Mouse (Mus musculus) neural tube, embryonic 13.5 days (tissue): ENCODE results near the gene Nans. TPM values are rescaled to one million over a fixed set of nuclear protein-coding genes. Genes with fewer than 3 reads are reported as not detected.

Experiments used
- ATAC-seq: fragments of 200-750 bp; cut with Nextera tagmentation; 2 replicates; pipeline ENCODE4 v1.8.0; 2017; ENCODE audit warnings: low read depth, mild to moderate bottlenecking, moderate TSS enrichment, moderate library complexity
- H3K27ac ChIP-seq: fragments of 300-500 bp; sonication (generic); replicated peaks from 2 replicates; pipeline ENCODE4 v1.5.1; 2015; ENCODE audit warnings: moderate library complexity, mild to moderate bottlenecking, inconsistent platforms
- H3K27me3 ChIP-seq: fragments of 300-500 bp; sonication (generic); 2 replicates; pipeline ENCODE4 v1.6.1; 2015; ENCODE audit warnings: mild to moderate bottlenecking, inconsistent platforms
- H3K36me3 ChIP-seq: fragments of 300-500 bp; sonication (generic); 2 replicates; pipeline ENCODE4 v1.6.1; 2015; ENCODE audit warnings: mild to moderate bottlenecking, inconsistent platforms
- H3K4me1 ChIP-seq: fragments of 300-500 bp; sonication (generic); replicated peaks from 2 replicates; pipeline ENCODE4 v1.6.1; 2015; ENCODE audit warnings: inconsistent platforms
- H3K4me2 ChIP-seq: fragments of 300-500 bp; sonication (generic); 2 replicates; pipeline ENCODE4 v1.6.1; 2015; ENCODE audit warnings: inconsistent platforms, mild to moderate bottlenecking, moderate library complexity
- H3K4me3 ChIP-seq: fragments of 300-500 bp; sonication (generic); 2 replicates; pipeline ENCODE4 v1.5.1; 2015; ENCODE audit warnings: mild to moderate bottlenecking, inconsistent platforms
- H3K9ac ChIP-seq: fragments of 300-500 bp; sonication (generic); 2 replicates; pipeline ENCODE4 v1.6.1; 2015; ENCODE audit warnings: moderate library complexity, mild to moderate bottlenecking, inconsistent platforms
- H3K9me3 ChIP-seq: fragments of 300-500 bp; sonication (generic); 2 replicates; pipeline ENCODE4 v1.6.1; 2016; ENCODE audit warnings: inconsistent platforms
- WGBS: fragments of 180-500 bp; shearing (Covaris S2); methylation state at CpG from one replicate; pipeline ENCODE4 v1.1.7; 2015; 5-methylcytosine and 5-hydroxymethylcytosine counted together
- polyA plus RNA-seq: library from polyadenylated mRNA; unstranded; fragments of >200 nt; fragmentation: Nextera tagmentation; extraction: Ambion mirVana; gene quantifications from 2 replicates; pipeline ENCODE4 v1.2.1, GENCODE M21; 2015

Nans gene
- polyA plus RNA-seq, 1 experiment from 2014 or later: 72.2 TPM

DNA sequence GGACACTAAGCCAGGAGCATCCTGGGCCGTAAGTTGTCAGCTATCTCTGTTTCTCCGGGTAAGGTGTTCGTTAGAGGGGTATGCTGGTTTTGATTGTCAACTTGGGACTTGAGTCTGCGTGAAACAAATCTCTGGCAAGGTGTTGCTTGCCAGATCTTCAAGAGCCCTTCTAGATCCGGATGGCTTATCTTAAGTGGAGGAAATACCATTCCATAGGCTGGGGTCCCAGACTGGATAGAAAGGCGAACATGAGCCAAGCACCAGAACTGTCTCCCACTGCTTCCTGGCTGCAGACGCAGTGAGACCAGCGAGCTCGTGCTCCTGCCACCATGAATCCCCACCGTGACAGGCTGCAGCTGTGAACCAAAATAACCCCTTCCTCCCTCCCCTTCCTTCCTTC is 32.4 kb downstream of the Nans start:
- Histone ChIP-seq H3K36me3 (no peaks in the 10 kb centered on the region), H3K27me3 (no peaks in the 10 kb centered on the region), H3K9ac (no peak overlapping the region), H3K4me3 (no peak overlapping the region), H3K9me3 (no peaks in the 10 kb centered on the region; the same call in 1 of the 2 replicates), H3K4me1 (no peaks in the 10 kb centered on the region), H3K27ac (no peak overlapping the region), H3K4me2 (no peak overlapping the region)
- ATAC-seq: no peak
- 84% methylated on average over 10 of the region's 10 CpGs for WGBS

- Histone ChIP-seq H3K4me2 (no peak overlapping the region), H3K27ac (no peak overlapping the region), H3K9ac (no peak overlapping the region), H3K4me3 (no peak overlapping the region), H3K9me3 (no peaks in the 10 kb centered on the region; the same call in 1 of the 2 replicates), H3K4me1 (peaks cover 8% of the 10 kb centered on the region), H3K27me3 (no peaks in the 10 kb centered on the region), H3K36me3 (no peaks in the 10 kb centered on the region)
- 90% methylated on average over 4 of the region's 4 CpGs for WGBS
- no peak for ATAC-seq
Observed at GRCm38 (mm10) chr4:46523324-46523723, 34.3 kb downstream of the Nans start.

- H3K9me3 ChIP-seq: no peaks in the 10 kb centered on the region
- no peak overlapping the region for H3K4me3 ChIP-seq
- peaks cover 8% of the 10 kb centered on the region for H3K4me1 ChIP-seq
- H3K4me2 ChIP-seq: no peak overlapping the region
- H3K27ac ChIP-seq: no peak overlapping the region
- H3K36me3 ChIP-seq: no peaks in the 10 kb centered on the region
- no peak overlapping the region for H3K9ac ChIP-seq
- WGBS: 89% methylated on average over 3 of the region's 3 CpGs
- H3K27me3 ChIP-seq: no peaks in the 10 kb centered on the region; the same call in 1 of the 2 replicates
- ATAC-seq: no peak
Observed at GRCm38 (mm10) chr4:46526226-46526625, 37.2 kb downstream of the Nans start.

DNA sequence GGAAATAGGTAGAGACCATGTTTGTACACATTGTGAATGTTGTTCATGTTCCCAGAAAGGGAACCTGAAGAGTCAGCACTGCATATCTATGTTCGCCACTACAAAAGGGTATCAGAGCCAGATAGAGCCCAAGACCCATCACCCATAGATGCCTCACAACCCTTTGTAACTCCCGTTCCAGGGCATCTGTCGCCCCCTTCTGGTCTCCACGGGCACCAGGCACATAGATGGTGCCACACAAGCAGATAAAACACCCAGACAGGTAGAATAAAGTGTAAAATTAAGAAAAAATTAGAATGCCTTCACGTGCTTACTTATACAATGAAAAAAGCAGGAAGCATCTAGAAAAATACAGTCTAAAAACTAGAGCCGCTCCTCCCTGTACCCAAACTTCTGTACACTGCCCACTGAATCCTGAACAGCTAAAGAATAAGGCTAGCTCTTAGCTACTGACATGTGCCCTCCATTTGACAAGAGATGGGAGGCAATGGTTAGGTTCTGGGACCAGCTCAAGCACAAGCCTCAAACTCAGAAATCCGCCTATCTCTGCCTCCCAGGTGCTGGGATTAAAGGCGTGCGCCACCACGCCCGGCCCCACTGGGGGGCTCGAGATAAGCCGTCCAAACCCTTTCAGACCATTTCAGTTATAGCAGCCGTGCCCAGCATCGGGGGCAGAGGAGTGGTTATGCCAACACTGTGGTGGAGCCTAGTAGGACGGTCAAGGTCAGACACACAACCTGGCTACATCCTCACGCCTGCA is 37.9 kb downstream of the Nans start:
- no peaks in the 10 kb centered on the region for H3K9me3 ChIP-seq
- ATAC-seq: 0 out of 2 replicates have a peak, but pooled peaks have one; percentile 40
- WGBS: 38% methylated on average over 17 of the region's 17 CpGs
- no peak overlapping the region for H3K27ac ChIP-seq
- H3K4me1 ChIP-seq: peaks cover 8% of the 10 kb centered on the region
- peak overlapping the region; percentile 20 for H3K4me3 ChIP-seq
- no peaks in the 10 kb centered on the region; the same call in 1 of the 2 replicates for H3K27me3 ChIP-seq
- no peak overlapping the region for H3K9ac ChIP-seq
- no peaks in the 10 kb centered on the region for H3K36me3 ChIP-seq
- peak overlapping the region; percentile 49 for H3K4me2 ChIP-seq

- 6% methylated on average over 6 of the region's 7 CpGs for WGBS
- Histone ChIP-seq H3K27ac (no peak overlapping the region), H3K4me1 (peaks cover 8% of the 10 kb centered on the region), H3K9me3 (no peaks in the 10 kb centered on the region), H3K4me2 (peak overlapping the region; percentile 49), H3K27me3 (peaks cover 3% of the 10 kb centered on the region), H3K9ac (no peak overlapping the region; the same call in 1 of the 2 replicates), H3K4me3 (peak overlapping the region; percentile 20), H3K36me3 (no peaks in the 10 kb centered on the region)
- ATAC-seq: peak; percentile 32; the same call in 1 of the 2 replicates
Observed at GRCm38 (mm10) chr4:46527558-46527926, 38.5 kb downstream of the Nans start.

DNA sequence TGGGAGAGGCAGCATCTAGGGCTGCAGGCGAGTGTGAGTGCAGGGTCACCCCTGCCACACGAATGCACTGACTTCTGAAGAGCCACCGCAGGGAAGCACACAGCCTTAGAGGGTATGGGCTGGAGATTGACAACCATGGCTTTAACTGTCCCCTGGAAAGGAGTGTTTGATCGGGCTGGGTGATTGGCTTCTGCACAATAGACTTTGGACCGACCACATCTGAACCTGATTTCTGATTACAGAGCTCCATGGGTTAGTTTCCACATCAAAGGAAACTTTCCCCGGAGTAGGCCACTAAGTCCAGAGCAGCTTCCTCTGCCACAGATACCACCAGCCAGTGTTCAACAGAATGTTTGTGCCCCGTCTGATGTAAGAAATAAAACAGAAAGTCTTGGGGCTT is 40.7 kb downstream of the Nans start:
- Histone ChIP-seq H3K4me1 (peaks cover 17% of the 10 kb centered on the region), H3K4me3 (no peak overlapping the region), H3K36me3 (no peaks in the 10 kb centered on the region), H3K27me3 (peaks cover 25% of the 10 kb centered on the region), H3K27ac (no peak overlapping the region), H3K4me2 (no peak overlapping the region), H3K9me3 (no peaks in the 10 kb centered on the region), H3K9ac (no peak overlapping the region)
- 43% methylated on average over 7 of the region's 7 CpGs for WGBS
- ATAC-seq: no peak

GRCm38 (mm10) chr4:46532511-46532910 is 43.5 kb downstream of the Nans start:
- Histone ChIP-seq H3K4me3 (no peak overlapping the region), H3K9ac (no peak overlapping the region), H3K9me3 (no peaks in the 10 kb centered on the region), H3K36me3 (no peaks in the 10 kb centered on the region), H3K27me3 (peaks cover 52% of the 10 kb centered on the region), H3K4me1 (peaks cover 25% of the 10 kb centered on the region), H3K27ac (no peak overlapping the region), H3K4me2 (no peak overlapping the region)
- no peak for ATAC-seq
- 84% methylated on average over 2 of the region's 2 CpGs for WGBS

DNA sequence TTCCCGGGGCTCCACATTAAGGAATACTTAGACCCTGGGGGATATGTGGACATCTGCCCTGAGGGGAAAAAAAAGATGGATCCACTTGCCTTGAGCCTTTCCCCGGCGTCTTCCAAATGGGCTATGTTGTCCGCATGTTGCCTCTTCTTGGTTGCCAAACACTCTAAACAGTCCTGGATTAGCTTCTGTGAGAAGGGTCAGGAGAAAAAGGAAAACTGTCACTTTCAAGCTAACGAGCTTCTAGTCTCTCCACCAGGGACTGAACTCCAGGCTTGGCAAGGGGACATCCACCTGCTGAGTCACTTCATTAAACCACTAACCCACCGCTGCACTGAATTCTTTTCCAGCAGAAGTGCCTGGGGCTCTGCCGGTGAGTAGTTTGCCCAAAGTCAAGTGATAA is 43.9 kb downstream of the Nans start:
- Histone ChIP-seq H3K4me3 (no peak overlapping the region), H3K27ac (no peak overlapping the region), H3K4me1 (peaks cover 22% of the 10 kb centered on the region), H3K4me2 (no peak overlapping the region), H3K27me3 (peaks cover 56% of the 10 kb centered on the region), H3K9me3 (no peaks in the 10 kb centered on the region), H3K36me3 (no peaks in the 10 kb centered on the region), H3K9ac (no peak overlapping the region)
- no peak for ATAC-seq
- 77% methylated on average over 7 of the region's 7 CpGs for WGBS

- no peak for ATAC-seq
- Histone ChIP-seq H3K9ac (no peak overlapping the region), H3K27me3 (peaks cover 65% of the 10 kb centered on the region)
Observed at GRCm38 (mm10) chr4:46533934-46534720, 45.1 kb downstream of the Nans start.

DNA sequence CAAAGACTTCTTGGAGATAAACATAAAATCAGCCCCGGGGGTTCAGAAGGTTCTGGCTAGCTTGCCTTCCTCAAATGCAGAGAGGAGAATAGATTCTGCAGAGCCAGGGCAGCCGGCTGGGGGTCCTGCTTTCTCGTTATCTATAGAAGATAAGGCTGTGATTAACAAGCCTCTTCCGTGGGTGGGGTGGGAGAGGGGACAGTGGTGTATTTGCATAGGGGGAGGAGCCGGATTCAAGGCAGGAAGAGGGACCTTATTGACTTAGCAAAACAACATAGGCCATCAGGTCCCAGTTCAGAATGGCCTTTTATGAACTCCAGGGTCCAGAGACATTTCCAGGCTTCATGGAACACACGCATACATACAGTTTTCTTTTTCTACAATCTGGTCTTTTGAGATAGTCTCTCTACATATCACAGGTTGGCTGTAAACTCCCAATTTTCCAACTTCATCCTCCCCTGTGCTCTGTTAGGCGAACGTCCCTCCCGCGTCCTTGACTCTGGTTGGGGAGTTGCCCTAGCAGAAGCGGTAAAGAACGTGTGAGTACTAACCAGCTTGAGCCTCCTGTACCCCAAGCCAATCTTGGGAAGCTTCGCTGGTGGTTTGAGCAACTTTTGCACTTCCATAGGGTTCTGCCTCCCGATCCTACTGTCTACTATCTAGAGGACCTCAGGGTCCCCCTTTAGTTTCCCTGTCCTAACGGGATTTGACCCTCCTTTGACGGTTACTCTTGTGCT is 46.2 kb downstream of the Nans start:
- H3K27ac ChIP-seq: no peak overlapping the region
- WGBS: 7% methylated on average over 16 of the region's 16 CpGs
- ATAC-seq: peak; percentile 3; the same call in 1 of the 2 replicates
- peak overlapping the region; percentile 62 for H3K9ac ChIP-seq
- H3K4me1 ChIP-seq: peaks cover 22% of the 10 kb centered on the region
- no peaks in the 10 kb centered on the region for H3K36me3 ChIP-seq
- peaks cover 65% of the 10 kb centered on the region for H3K27me3 ChIP-seq
- H3K9me3 ChIP-seq: no peaks in the 10 kb centered on the region
- peak overlapping the region; percentile 71 for H3K4me2 ChIP-seq
- peak overlapping the region; percentile 45 for H3K4me3 ChIP-seq

More at GRCm38 (mm10) chr4:46533934-46534720, 45.1 kb downstream of the Nans start:
- H3K4me1 ChIP-seq: peaks cover 22% of the 10 kb centered on the region
- no peak overlapping the region for H3K27ac ChIP-seq
- peak overlapping the region; percentile 52 for H3K4me2 ChIP-seq
- no peaks in the 10 kb centered on the region for H3K9me3 ChIP-seq
- peak overlapping the region; percentile 24 for H3K4me3 ChIP-seq
- WGBS: 12% methylated on average over 29 of the region's 29 CpGs
- no peaks in the 10 kb centered on the region for H3K36me3 ChIP-seq

DNA sequence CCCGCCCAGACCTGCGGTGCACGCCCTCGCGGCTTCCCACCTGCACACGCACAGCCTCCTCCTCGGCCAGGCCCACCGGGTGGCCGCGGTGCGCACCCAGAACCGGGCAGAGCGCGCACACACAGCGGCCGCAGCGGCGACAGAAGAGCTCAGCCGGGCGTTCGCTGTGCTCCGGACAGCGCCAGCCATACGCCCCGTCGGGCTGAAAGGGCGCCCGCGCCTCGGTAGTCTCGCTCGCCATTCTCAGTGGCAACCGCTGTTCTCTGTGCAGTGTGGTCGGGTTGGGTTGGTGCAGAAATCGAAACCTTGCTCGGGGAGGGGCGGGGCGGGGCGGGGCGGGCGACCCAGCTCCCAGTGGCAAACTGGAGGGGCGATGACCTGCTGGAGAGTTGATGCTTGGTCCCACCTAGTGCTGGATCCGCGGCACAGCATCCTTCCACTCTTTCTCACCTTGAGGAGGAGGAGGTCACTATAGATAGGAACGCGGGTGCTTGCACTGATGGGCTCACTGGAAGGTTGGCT is 46.9 kb downstream of the Nans start, which contains the start of gene Trim14:
TSS of gene Trim14 (minus strand) at position 302 of the 522 bp plus-strand sequence.
- Histone ChIP-seq H3K4me2 (peak within 1 kb of the TSS; percentile 71), H3K9me3 (no peaks in the 10 kb centered on the region), H3K27ac (no peak within 1 kb of the TSS), H3K4me1 (peaks cover 22% of the 10 kb centered on the region), H3K9ac (peak within 1 kb of the TSS; percentile 62), H3K36me3 (no peaks in the 10 kb centered on the region), H3K4me3 (peak within 1 kb of the TSS; percentile 45), H3K27me3 (peaks cover 65% of the 10 kb centered on the region)
- under 1% methylated on average over 43 of the region's 46 CpGs for WGBS
- ATAC-seq: peak; percentile 48
